ENCODE assay signal across 12 mouse cellular contexts in the genomic region with DNA sequence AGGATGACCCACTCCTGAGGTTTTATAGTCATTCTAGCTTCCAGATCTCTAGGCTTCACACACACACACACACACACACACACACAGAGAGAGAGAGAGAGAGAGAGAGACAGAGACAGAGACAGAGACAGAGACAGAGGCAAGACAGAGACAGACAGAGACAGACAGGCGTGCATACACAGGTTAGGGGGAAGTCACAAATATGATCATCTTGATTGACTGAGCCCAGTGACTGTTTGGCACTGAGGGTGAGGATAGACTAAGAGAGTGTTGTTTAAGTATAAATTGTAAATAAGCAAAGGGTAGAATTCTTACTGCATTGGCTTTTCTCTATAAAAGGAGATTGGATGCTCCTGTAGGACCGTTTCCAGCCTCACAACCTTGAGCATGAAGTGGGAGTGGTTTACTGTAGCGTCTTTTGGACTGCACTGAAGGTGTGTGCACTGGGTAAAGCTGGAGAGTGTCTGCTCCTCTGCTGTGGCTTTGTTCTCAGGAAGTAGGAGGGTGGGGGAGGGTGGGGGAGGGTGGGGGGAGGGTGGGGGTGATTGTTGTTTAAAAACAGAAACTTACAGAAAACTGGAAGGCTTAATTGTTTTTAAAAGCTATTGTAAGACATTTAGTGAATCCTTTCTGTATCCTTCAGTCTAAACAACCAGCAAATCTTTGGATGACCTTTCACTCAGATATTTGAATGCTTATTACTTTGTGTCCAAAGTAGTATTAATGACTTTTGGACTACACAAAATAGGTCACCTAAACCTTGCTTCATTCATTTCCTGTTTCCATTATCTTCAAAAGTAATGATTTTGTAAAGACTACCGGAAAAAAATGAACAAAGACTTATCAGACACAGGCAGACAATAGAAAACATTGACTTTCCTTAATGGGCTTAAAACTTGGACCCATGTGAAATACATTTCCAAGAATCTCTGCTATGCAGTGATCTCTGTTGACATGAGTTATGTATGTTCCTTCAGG. TPM values are rescaled to one million over a fixed set of nuclear protein-coding genes. Genes with fewer than 3 reads are reported as not detected.
A peak's percentile ranks its signal among the peaks of the same experiment; 100 is the strongest.
DNase-seq lines count a peak whose midpoint lies in the region; ATAC-seq and TF ChIP-seq lines count a peak whose summit lies in the region.
"Had no signal": no experiment of that assay in that cellular context is flagged by ENCODE, and none has a peak within 500 bp of the region (broad histone marks: within the 10 kb centered on the region; RNA-seq: fewer than 3 reads in every experiment).

No protein-coding gene starts in this region.

- no peaks in the 10 kb centered on the region for H3K36me3 ChIP-seq in liver, adult 2 months (ENCODE audit: control insufficient read depth, insufficient read depth, low read length)
- H3K36me3 ChIP-seq in G1E (replicated peaks), result peaks cover 8% of the 10 kb centered on the region
- no peaks in the 10 kb centered on the region for H3K36me3 ChIP-seq in intestine, embryonic 16.5 days (ENCODE audit: control insufficient read depth, insufficient read depth, low read length)
- H3K36me3 ChIP-seq: hindbrain, embryonic 13.5 days had no signal

- peak overlapping the region; percentile 22; the same call in 1 of the 2 replicates for H3K27ac ChIP-seq in liver, adult 2 months (replicated peaks; ENCODE audit: insufficient read depth, low read depth, low read length)
- no peak overlapping the region for H3K27ac ChIP-seq in intestine, embryonic 16.5 days (ENCODE audit: low read length)
- H3K27ac ChIP-seq: hindbrain, embryonic 13.5 days had no signal

- DNase-seq in liver, adult 2 months (ENCODE audit: extremely low read depth, low read depth, low spot score), result peak; percentile 72
- DNase-seq in liver, result no peak
- no peak for DNase-seq in G1E (ENCODE audit: low spot score)
- DNase-seq in thymus, postnatal 14 days, result peak; percentile 54
- DNase-seq in cerebellum, adult 8-10 months, result no peak
- DNase-seq in MN1 (ENCODE audit: low spot score), result no peak
- DNase-seq: cerebellum, adult 2 months; gastrocnemius, adult 2 months; lung, postnatal 4 days; right cerebral cortex, postnatal 14 days had no signal

- no peak for TF ChIP-seq POLR2A in liver, adult 2 months (IDR thresholded peaks at IDR 0.05; ENCODE audit: extremely low read depth, insufficient read depth, low read length)

- TF ChIP-seq CTCF in liver, adult 2 months (IDR thresholded peaks at IDR 0.05; ENCODE audit: low read depth, low read length), result no peak
- TF ChIP-seq CTCF in G1E (IDR thresholded peaks at IDR 0.05; ENCODE audit: low read depth, low read length), result no peak

- peaks cover 27% of the 10 kb centered on the region for H3K79me2 ChIP-seq in liver, adult 2 months (ENCODE audit: control insufficient read depth, insufficient read depth, low read length)

- no peaks in the 10 kb centered on the region for H3K27me3 ChIP-seq in liver, adult 2 months (ENCODE audit: control insufficient read depth, insufficient read depth, low read length)
- no peaks in the 10 kb centered on the region for H3K27me3 ChIP-seq in G1E (ENCODE audit: insufficient read depth, low read length)
- H3K27me3 ChIP-seq in intestine, embryonic 16.5 days (replicated peaks; ENCODE audit: control insufficient read depth, insufficient read depth, low read length), result no peaks in the 10 kb centered on the region
- H3K27me3 ChIP-seq: hindbrain, embryonic 13.5 days had no signal

- no peak overlapping the region for H3K4me3 ChIP-seq in liver, adult 2 months (ENCODE audit: insufficient read depth, low read depth, low read length)
- peak overlapping the region; percentile 27; the same call in 1 of the 2 replicates for H3K4me3 ChIP-seq in G1E (ENCODE audit: low read depth, low read length)
- no peak overlapping the region for H3K4me3 ChIP-seq in intestine, embryonic 16.5 days (ENCODE audit: low read length)
- H3K4me3 ChIP-seq: gastrocnemius, adult 2 months; hindbrain, embryonic 13.5 days had no signal

- H3K9ac ChIP-seq in liver, adult 2 months (ENCODE audit: low read depth, low read length), result no peak overlapping the region
- H3K9ac ChIP-seq in intestine, embryonic 16.5 days (ENCODE audit: low read depth, low read length), result no peak overlapping the region
- H3K9ac ChIP-seq: hindbrain, embryonic 13.5 days had no signal

- ATAC-seq in G1E (ENCODE audit: extremely low read depth, insufficient number of reproducible peaks, low FRiP score, poor library complexity, severe bottlenecking), result peak; percentile 35; the same call in 1 of the 2 replicates
- ATAC-seq in intestine, embryonic 16.5 days, result peak; percentile 57; the same call in 1 of the 2 replicates

- no peaks in the 10 kb centered on the region for H3K9me3 ChIP-seq in G1E (replicated peaks)
- H3K9me3 ChIP-seq in intestine, embryonic 16.5 days (ENCODE audit: control insufficient read depth, low read length), result no peaks in the 10 kb centered on the region
- H3K9me3 ChIP-seq: hindbrain, embryonic 13.5 days had no signal

- peaks cover 10% of the 10 kb centered on the region for H3K4me1 ChIP-seq in liver, adult 2 months (ENCODE audit: control insufficient read depth, insufficient read depth, low read length)
- H3K4me1 ChIP-seq in G1E (ENCODE audit: insufficient read depth, low read depth, low read length), result peaks cover 77% of the 10 kb centered on the region
- peaks cover 19% of the 10 kb centered on the region for H3K4me1 ChIP-seq in intestine, embryonic 16.5 days (ENCODE audit: control insufficient read depth, insufficient read depth, low read length)

- no peak overlapping the region for H3K4me2 ChIP-seq in intestine, embryonic 16.5 days (ENCODE audit: low read depth, low read length)
- H3K4me2 ChIP-seq: hindbrain, embryonic 13.5 days had no signal

- WGBS in liver, adult 2 months, result 25% methylated on average over 4 of the region's 4 CpGs
- WGBS in intestine, embryonic 16.5 days, result 26% methylated on average over 4 of the region's 4 CpGs

RNA-seq across cellular contexts. Expression of a gene that starts 32.8 kb away (rescaled TPM):
- total RNA-seq in liver, adult 2 months (2014; rRNA removed), result 27.8 and 28.1 TPM in 2 replicates
- 15.8 and 16.2 TPM in 2 replicates for polyA plus RNA-seq in liver, adult 2 months (2012; rRNA removed)
- total RNA-seq in G1E (2014; fragmentation: Nextera tagmentation) (39.5 and 41.1 TPM in 2 replicates), G1E (2017) (45.2 and 49.4 TPM in 2 replicates)
- 20.3 and 36.6 TPM in 2 replicates for polyA plus RNA-seq in G1E (2012)
- polyA plus RNA-seq in intestine, embryonic 16.5 days (2015; fragmentation: Nextera tagmentation; extraction: Ambion mirVana), result 5.0 and 5.5 TPM in 2 replicates

Comparison
In these comparisons a context has a peak if more than half of its experiments do, and no peak if none do; other contexts are left out.
1. DNase-seq: peak in liver, adult 2 months (single experiment) and thymus, postnatal 14 days (single experiment); none in liver (single experiment), G1E (single experiment), cerebellum, adult 8-10 months (single experiment) and MN1 (single experiment).